Mouse (Mus musculus) bone marrow, adult 2 months (tissue): ENCODE results near the gene Olfr104-ps.

Experiments
- CTCF ChIP-seq: fragments of 200-500 bp; IDR thresholded peaks from 2 replicates; pipeline ENCODE4 v1.5.1; 2011; ENCODE audit warnings: low read length, control low read depth; ENCODE audit not compliant: control insufficient read depth, insufficient read depth
- POLR2A ChIP-seq: fragments of 200-500 bp; IDR thresholded peaks from 2 replicates; pipeline ENCODE4 v1.6.1; 2011; ENCODE audit warnings: low read depth, mild to moderate bottlenecking, control low read depth, low read length, borderline replicate concordance; ENCODE audit not compliant: control insufficient read depth

GRCm38 (mm10) chr17:37378733-37379132, 19.4 kb downstream of the Olfr104-ps start, which contains the start of gene Olfr105-ps:
- TF ChIP-seq POLR2A (no peak), CTCF (no peak)
